Mouse (Mus musculus) cerebellum, adult 2 months (tissue): ENCODE measurements at regions not wholly inside any gene's neighbourhood (a gene's known extent, or its start where the extent isn't known, plus 50 kb on each side); places are given as distances from the start of the nearest gene placed in this dataset.

Experiments used
- DNase-seq, 2 experiments: peaks; one replicate each; pipeline ENCODE4 v3.0.0; 2021
- H3K27ac ChIP-seq: fragments of 200-500 bp; 2 replicates; pipeline ENCODE4 v1.5.1; 2012; ENCODE audit warnings: low read length, control low read depth, inconsistent platforms; ENCODE audit not compliant: insufficient read depth
- H3K27me3 ChIP-seq: fragments of 200-500 bp; 2 replicates; pipeline ENCODE4 v1.6.1; 2012; ENCODE audit warnings: inconsistent platforms, mild to moderate bottlenecking, low read length, moderate library complexity; ENCODE audit not compliant: control insufficient read depth, insufficient read depth
- H3K4me1 ChIP-seq: fragments of 200-500 bp; 2 replicates; pipeline ENCODE4 v1.6.1; 2011; ENCODE audit warnings: low read length; ENCODE audit not compliant: control insufficient read depth, insufficient read depth
- H3K4me3 ChIP-seq: fragments of 200-500 bp; replicated peaks from 2 replicates; pipeline ENCODE3; 2011; ENCODE audit warnings: mild to moderate bottlenecking, low read depth, low read length, control low read depth; ENCODE audit not compliant: insufficient read depth
- CTCF ChIP-seq: fragments of 200-500 bp; IDR thresholded peaks from 2 replicates; pipeline ENCODE4 v1.5.1; 2011; ENCODE audit warnings: low read depth, mild to moderate bottlenecking, control low read depth, low read length, moderate library complexity, borderline replicate concordance; ENCODE audit not compliant: insufficient read depth
- POLR2A ChIP-seq: fragments of 200-500 bp; IDR thresholded peaks from 2 replicates; pipeline ENCODE4 v1.6.1; 2011; ENCODE audit warnings: low read length, control low read depth, borderline replicate concordance; ENCODE audit not compliant: insufficient read depth
- WGBS: fragments of 180-500 bp; shearing (Covaris S2); methylation state at CpG from one replicate; pipeline ENCODE4 v1.1.7; 2018; 5-methylcytosine and 5-hydroxymethylcytosine counted together

GRCm38 (mm10) chr4:106042456-106042855, 252.8 kb downstream of the Gm12728 start:
- 66% methylated on average over 3 of the region's 3 CpGs for WGBS
- DNase-seq, result no peak
- Histone ChIP-seq H3K27ac (no peak overlapping the region), H3K4me1 (no peaks in the 10 kb centered on the region), H3K27me3 (no peaks in the 10 kb centered on the region), H3K4me3 (no peak overlapping the region)
- TF ChIP-seq CTCF (no peak), POLR2A (no peak)

GRCm38 (mm10) chr4:106043661-106044060, 254.0 kb downstream of the Gm12728 start:
- H3K27me3 ChIP-seq, result no peaks in the 10 kb centered on the region
- no peaks in the 10 kb centered on the region for H3K4me1 ChIP-seq
- DNase-seq, result no peak
- H3K27ac ChIP-seq, result no peak overlapping the region
- 94% methylated on average over 9 of the region's 9 CpGs for WGBS
- TF ChIP-seq POLR2A (no peak), CTCF (no peak)
- no peak overlapping the region for H3K4me3 ChIP-seq

GRCm38 (mm10) chr4:106048053-106048452, 258.4 kb downstream of the Gm12728 start:
- DNase-seq, result no peak
- Histone ChIP-seq H3K4me3 (no peak overlapping the region), H3K4me1 (no peaks in the 10 kb centered on the region), H3K27ac (no peak overlapping the region), H3K27me3 (no peaks in the 10 kb centered on the region)
- 13% methylated on average over 8 of the region's 8 CpGs for WGBS
- TF ChIP-seq CTCF (no peak), POLR2A (no peak)

GRCm38 (mm10) chr4:106048797-106049196, 259.1 kb downstream of the Gm12728 start:
- TF ChIP-seq CTCF, result no peak
- no peak for TF ChIP-seq POLR2A
- H3K4me3 ChIP-seq, result no peak overlapping the region
- H3K27ac ChIP-seq, result no peak overlapping the region
- no peaks in the 10 kb centered on the region for H3K27me3 ChIP-seq
- 47% methylated on average over 8 of the region's 8 CpGs for WGBS
- no peaks in the 10 kb centered on the region for H3K4me1 ChIP-seq
- no peak for DNase-seq

DNA sequence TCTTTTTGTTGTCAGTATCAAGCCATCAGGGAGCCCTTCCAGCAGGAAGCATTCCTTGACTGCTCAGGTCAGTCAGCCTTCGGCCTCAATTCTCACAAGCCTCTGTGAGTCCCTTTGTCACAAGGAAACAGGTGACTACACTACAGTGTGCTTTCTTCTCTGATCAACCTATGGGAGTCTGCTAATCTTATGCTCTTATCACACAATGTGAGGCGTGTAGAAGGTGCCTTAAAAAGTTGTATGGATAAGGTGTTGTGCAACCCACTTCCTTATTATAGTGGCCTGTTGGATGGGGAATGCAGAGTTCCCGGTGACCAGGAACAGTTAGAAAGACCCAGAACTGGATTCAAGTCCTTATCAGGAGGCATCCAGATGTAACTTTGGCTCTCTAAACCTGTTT, 260.2 kb downstream of the Gm12728 start:
- no peak for DNase-seq
- WGBS, result 89% methylated on average over 3 of the region's 3 CpGs
- Histone ChIP-seq H3K27me3 (no peaks in the 10 kb centered on the region), H3K4me1 (no peaks in the 10 kb centered on the region), H3K27ac (no peak overlapping the region), H3K4me3 (no peak overlapping the region)
- no peak for TF ChIP-seq POLR2A

DNA sequence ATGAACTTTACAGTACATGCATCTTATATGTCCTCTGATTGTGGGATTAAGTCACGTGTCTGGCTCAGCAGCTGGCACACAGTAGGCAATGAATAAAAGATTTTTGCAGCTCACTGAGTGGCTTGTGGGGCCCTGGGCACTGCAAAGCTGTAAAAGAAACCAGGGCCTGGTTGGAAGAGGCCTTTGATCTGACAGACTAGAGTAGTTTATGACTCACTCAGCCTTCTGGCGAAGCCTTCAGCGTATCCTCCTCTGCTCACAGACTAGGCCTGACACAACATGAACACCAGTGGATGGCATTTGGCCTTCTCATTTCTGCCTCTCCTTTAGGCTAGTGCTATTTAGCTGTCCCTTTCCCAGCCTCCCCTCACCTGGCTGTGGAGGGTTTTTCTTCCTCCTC, 260.6 kb downstream of the Gm12728 start:
- no peaks in the 10 kb centered on the region for H3K4me1 ChIP-seq
- no peak overlapping the region for H3K4me3 ChIP-seq
- H3K27me3 ChIP-seq, result no peaks in the 10 kb centered on the region
- no peak for DNase-seq
- 88% methylated on average over 3 of the region's 3 CpGs for WGBS
- H3K27ac ChIP-seq, result no peak overlapping the region
- TF ChIP-seq CTCF (no peak), POLR2A (no peak)

DNA sequence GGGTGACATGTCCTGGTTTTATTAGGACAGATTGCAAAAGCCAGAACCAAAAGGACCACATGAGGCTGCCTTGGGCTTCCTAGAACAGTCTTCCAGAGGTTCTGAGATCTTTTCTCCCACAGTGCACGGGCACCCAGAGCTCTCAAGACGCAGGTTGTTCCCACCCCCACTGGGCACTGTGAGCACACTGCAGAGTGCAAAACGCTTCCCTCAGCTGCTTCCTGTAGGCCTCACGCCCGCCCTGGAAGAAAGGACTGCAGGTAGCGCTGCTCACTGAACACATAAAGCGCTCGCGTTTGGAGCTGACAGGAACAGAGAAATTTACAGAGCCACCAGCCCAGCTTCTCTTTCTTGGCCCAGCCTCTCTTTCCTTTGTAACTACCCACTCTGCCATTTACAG, 262.5 kb upstream of the Usp24 start:
- no peak overlapping the region for H3K27ac ChIP-seq
- no peak for DNase-seq
- H3K4me3 ChIP-seq, result no peak overlapping the region
- 70% methylated on average over 9 of the region's 9 CpGs for WGBS
- no peaks in the 10 kb centered on the region for H3K27me3 ChIP-seq
- TF ChIP-seq POLR2A, result no peak
- no peak for TF ChIP-seq CTCF
- no peaks in the 10 kb centered on the region for H3K4me1 ChIP-seq

- TF ChIP-seq CTCF (no peak), POLR2A (no peak)
- WGBS, result 62% methylated on average over 7 of the region's 7 CpGs
- Histone ChIP-seq H3K27ac (no peak overlapping the region), H3K4me1 (no peaks in the 10 kb centered on the region), H3K4me3 (no peak overlapping the region), H3K27me3 (no peaks in the 10 kb centered on the region)
- no peak for DNase-seq
These were observed 261.7 kb upstream of the Usp24 start for GRCm38 (mm10) chr4:106054324-106054723.
